Mouse (Mus musculus) bone marrow, adult 2 months (tissue): Measurements from ENCODE around the gene Ctbp2.

ENCODE experiments used
- CTCF ChIP-seq: fragments of 200-500 bp; IDR thresholded peaks from 2 replicates; pipeline ENCODE4 v1.5.1; 2011; ENCODE audit warnings: low read length, control low read depth; ENCODE audit not compliant: control insufficient read depth, insufficient read depth
- POLR2A ChIP-seq: fragments of 200-500 bp; IDR thresholded peaks from 2 replicates; pipeline ENCODE4 v1.6.1; 2011; ENCODE audit warnings: low read depth, mild to moderate bottlenecking, control low read depth, low read length, borderline replicate concordance; ENCODE audit not compliant: control insufficient read depth

DNA sequence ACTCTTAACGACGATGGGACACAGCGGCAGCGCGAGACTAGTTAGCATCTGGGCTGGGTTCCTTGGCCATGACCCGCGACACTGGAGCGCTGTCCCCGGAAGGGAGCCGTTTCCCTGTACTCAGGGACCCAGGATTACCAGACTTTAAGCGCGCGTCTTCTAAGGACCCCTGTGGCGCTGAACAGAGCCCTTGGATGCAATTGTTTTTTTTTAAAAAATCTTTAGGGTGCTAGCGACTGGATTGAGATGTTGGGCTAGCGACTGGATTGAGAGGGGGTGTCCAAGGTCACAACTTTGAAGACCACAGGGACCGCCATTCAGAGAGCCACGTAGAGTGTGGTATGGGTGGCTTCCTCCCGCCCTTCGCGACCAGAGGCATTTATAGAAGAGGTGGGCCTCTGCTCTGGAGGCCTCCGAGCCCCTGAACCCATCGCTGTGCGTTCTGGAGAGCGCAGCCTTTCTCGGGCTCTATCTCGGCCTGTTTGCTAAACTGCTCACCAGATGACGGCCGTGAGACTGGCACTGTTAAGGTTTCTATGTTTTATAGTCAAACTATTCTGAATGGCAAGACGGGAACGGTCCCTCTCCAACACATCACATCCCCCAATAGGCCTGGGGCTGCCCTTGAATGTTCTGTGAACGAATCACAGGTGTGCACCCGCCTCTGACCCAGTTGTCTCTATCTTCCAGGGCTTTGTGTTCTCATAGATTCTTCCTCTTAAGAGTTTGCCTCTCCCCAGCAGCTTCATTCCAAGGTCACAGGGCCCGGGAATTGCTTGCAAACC is 739 bp upstream of the Ctbp2 start:
- TF ChIP-seq CTCF (no peak), POLR2A (no peak)
